Mouse (Mus musculus): ENCODE measurements at regions not wholly inside any gene's neighbourhood (a gene's known extent, or its start where the extent isn't known, plus 50 kb on each side); places are given as distances from the start of the nearest gene placed in this dataset.

DNA sequence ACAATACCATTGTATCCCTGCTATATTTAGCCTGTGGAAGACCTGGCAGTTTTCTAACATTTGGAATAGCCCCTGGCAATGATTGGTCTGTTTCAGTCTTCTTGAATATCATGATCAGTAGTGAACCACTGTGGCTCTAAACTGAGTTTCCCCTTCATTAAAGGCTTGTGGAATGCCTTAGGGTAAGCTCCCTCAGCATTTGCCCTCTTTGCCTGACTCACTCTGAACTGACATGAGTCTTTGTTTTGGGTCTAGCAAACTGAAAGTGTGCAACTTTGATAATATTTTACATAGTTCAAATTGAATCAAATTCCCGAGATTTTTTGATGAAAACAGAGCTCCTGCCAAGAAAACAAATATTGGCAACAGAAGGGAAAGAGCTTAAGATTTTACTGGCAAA is 177.4 kb upstream of the Adgrl3 start:
- in situ Hi-C loops (cut with MboI; ENCODE audit: low pct_ligation_motif_present, low pct_unique_long_range_greater_than_20kb, low sequenced_read_pairs) = no loop called here
- Histone ChIP-seq H3K27me3 (replicated peaks) (no peaks in the 10 kb centered on the region), H3K4me3 (replicated peaks in 1 of 3; ENCODE audit: low read depth in 2 of 3, low read length in 2 of 3, poor library complexity in 1 of 3) (no peak overlapping the region), H3K36me3 (replicated peaks in 1 of 2; ENCODE audit: control insufficient read depth in 1 of 2, insufficient read depth in 1 of 2, low read length in 1 of 2) (no peaks in the 10 kb centered on the region), H3K79me2 (replicated peaks; ENCODE audit: control insufficient read depth, extremely low read depth, insufficient read depth, poor library complexity, severe bottlenecking) (no peaks in the 10 kb centered on the region), H3K9me3 (replicated peaks; ENCODE audit: low read length) (no peaks in the 10 kb centered on the region), H3K4me1 (ENCODE audit: control insufficient read depth in 1 of 2, insufficient read depth in 2 of 2) (no peaks in the 10 kb centered on the region), H3K27ac (ENCODE audit: insufficient read depth, low read depth) (no peak overlapping the region), H3K9ac (ENCODE audit: insufficient read depth, low read depth) (no peak overlapping the region), H3K4me2 (ENCODE audit: insufficient read depth, low read depth, poor library complexity, severe bottlenecking) (no peak overlapping the region)
- no peak for DNase-seq (ENCODE audit: extremely low read depth)
- TF ChIP-seq JUN (IDR thresholded peaks at IDR 0.05; ENCODE audit: insufficient read depth, low read depth, low read length) (no peak), SMC3 (IDR thresholded peaks at IDR 0.05; ENCODE audit: low read depth, low read length) (no peak), ZNF384 (IDR thresholded peaks at IDR 0.05; ENCODE audit: low read depth, low read length) (no peak), ZC3H11A (IDR thresholded peaks at IDR 0.05; ENCODE audit: low read depth, low read length) (no peak), RAD21 (IDR thresholded peaks at IDR 0.05; ENCODE audit: low read depth, low read length) (no peak), KAT2A (IDR thresholded peaks at IDR 0.05; ENCODE audit: insufficient replicate concordance, low read length) (no peak), CTCF (conservative IDR thresholded peaks at IDR 0.05 in 1 of 2, IDR thresholded peaks at IDR 0.05 in 1 of 2; ENCODE audit: low read depth in 2 of 2, low read length in 2 of 2) (no peak), ETS1 (conservative IDR thresholded peaks at IDR 0.05; ENCODE audit: low read depth, low read length) (no peak), POLR2AphosphoS2 (IDR thresholded peaks at IDR 0.05; ENCODE audit: low read depth, low read length) (no peak), CHD2 (IDR thresholded peaks at IDR 0.05; ENCODE audit: low read length) (no peak)
- dilution Hi-C loops (cut with MboI; ENCODE audit: extremely low pct_ligation_motif_present, extremely low pct_unique_long_range_greater_than_20kb, low sequenced_read_pairs) = no loop called here

GRCm38 (mm10) chr5:80855034-80855433 is 164.9 kb upstream of the Adgrl3 start:
- no peak overlapping the region for H3K9ac ChIP-seq (ENCODE audit: insufficient read depth, low read depth)
- H3K27ac ChIP-seq (ENCODE audit: insufficient read depth, low read depth) = no peak overlapping the region
- no peak for TF ChIP-seq POLR2AphosphoS2 (IDR thresholded peaks at IDR 0.05; ENCODE audit: low read depth, low read length)
- no peak for TF ChIP-seq PAX5 (IDR thresholded peaks at IDR 0.05; ENCODE audit: low read length)
- TF ChIP-seq MAX (IDR thresholded peaks at IDR 0.05; ENCODE audit: low read length) = no peak
- no peak for TF ChIP-seq SIN3A (IDR thresholded peaks at IDR 0.05; ENCODE audit: low read length)
- no peak for TF ChIP-seq MAZ (IDR thresholded peaks at IDR 0.05; ENCODE audit: low read depth, low read length)
- TF ChIP-seq EP300 (IDR thresholded peaks at IDR 0.05; ENCODE audit: low read length) = no peak
- TF ChIP-seq TCF12 (IDR thresholded peaks at IDR 0.05; ENCODE audit: low read depth, low read length) = no peak
- no peak for TF ChIP-seq CTCF (conservative IDR thresholded peaks at IDR 0.05 in 1 of 2, IDR thresholded peaks at IDR 0.05 in 1 of 2; ENCODE audit: low read depth in 2 of 2, low read length in 2 of 2)
- TF ChIP-seq ELF1 (IDR thresholded peaks at IDR 0.05; ENCODE audit: low read depth, low read length) = no peak
- no peak for TF ChIP-seq NELFE (IDR thresholded peaks at IDR 0.05; ENCODE audit: low read depth, low read length)
- no peak for TF ChIP-seq CHD2 (IDR thresholded peaks at IDR 0.05; ENCODE audit: low read length)
- no peak for TF ChIP-seq HCFC1 (IDR thresholded peaks at IDR 0.05; ENCODE audit: low read depth, low read length)
- no peak for TF ChIP-seq UBTF (IDR thresholded peaks at IDR 0.05; ENCODE audit: low read depth, low read length)
- no peak for TF ChIP-seq ZMIZ1 (IDR thresholded peaks at IDR 0.05; ENCODE audit: low read depth, low read length)
- no peak for TF ChIP-seq MYC (IDR thresholded peaks at IDR 0.05; ENCODE audit: low read depth, low read length)
- no peak for TF ChIP-seq ETS1 (conservative IDR thresholded peaks at IDR 0.05; ENCODE audit: low read depth, low read length)
- TF ChIP-seq USF1 (IDR thresholded peaks at IDR 0.05; ENCODE audit: low read depth, low read length) = no peak
- no peaks in the 10 kb centered on the region for H3K27me3 ChIP-seq (replicated peaks)
- no peak overlapping the region for H3K4me2 ChIP-seq (ENCODE audit: insufficient read depth, low read depth, poor library complexity, severe bottlenecking)
- no peaks in the 10 kb centered on the region for H3K9me3 ChIP-seq (replicated peaks; ENCODE audit: low read length)
- H3K4me3 ChIP-seq (replicated peaks in 1 of 3; ENCODE audit: low read depth in 2 of 3, low read length in 2 of 3, poor library complexity in 1 of 3) = no peak overlapping the region
- no peak for DNase-seq (ENCODE audit: extremely low read depth)
- dilution Hi-C loops (cut with MboI; ENCODE audit: extremely low pct_ligation_motif_present, extremely low pct_unique_long_range_greater_than_20kb, low sequenced_read_pairs) (no loop called here), in situ Hi-C loops (cut with MboI; ENCODE audit: low pct_ligation_motif_present, low pct_unique_long_range_greater_than_20kb, low sequenced_read_pairs) (no loop called here)
- 0 out of 4 replicates have a peak, but pooled peaks cover 0 to 2% of the 10 kb centered on the region in 2 experiments for H3K4me1 ChIP-seq (ENCODE audit: control insufficient read depth in 1 of 2, insufficient read depth in 2 of 2)
- H3K79me2 ChIP-seq (replicated peaks; ENCODE audit: control insufficient read depth, extremely low read depth, insufficient read depth, poor library complexity, severe bottlenecking) = no peaks in the 10 kb centered on the region
- no peaks in the 10 kb centered on the region for H3K36me3 ChIP-seq (replicated peaks in 1 of 2; ENCODE audit: control insufficient read depth in 1 of 2, insufficient read depth in 1 of 2, low read length in 1 of 2)

Measured in CH12.LX (cell line).